Comparison of ENCODE assay signal across 28 mouse cellular contexts in genomic region chr16:73062461-73062860, GRCm38 (mm10).
DNase-seq lines count a peak whose midpoint lies in the region; ATAC-seq and TF ChIP-seq lines count a peak whose summit lies in the region.
"Had no signal": no experiment of that assay in that cellular context is flagged by ENCODE, and none has a peak within 500 bp of the region (broad histone marks: within the 10 kb centered on the region; RNA-seq: fewer than 3 reads in every experiment).

No protein-coding gene starts in this region.

- no peak for TF ChIP-seq EP300 in lung, postnatal 0 days (IDR thresholded peaks at IDR 0.05)

- no peak for DNase-seq in lung, postnatal 0 days (ENCODE audit: low spot score)
- DNase-seq in lung, postnatal 4 days: no peak
- DNase-seq in layer of hippocampus, postnatal 10 days (ENCODE audit: low spot score in 2 of 2): no peak
- no peak for DNase-seq in thymus, postnatal 25 days
- DNase-seq: adrenal gland, adult 2 months; adrenal gland, postnatal 10 days; adrenal gland, postnatal 25 days; B cell, adult 2 months; cerebellum, adult 11 months; cerebellum, adult 18-20 months; cerebellum, adult 8-10 months; cerebellum, adult 9-11 months; cerebellum, postnatal 14 days; cerebellum, postnatal 36 days; embryo, embryonic 11 days had no signal

- TF ChIP-seq CTCF in lung, postnatal 0 days (IDR thresholded peaks at IDR 0.05): no peak

- no peaks in the 10 kb centered on the region for H3K36me3 ChIP-seq in lung, postnatal 0 days (ENCODE audit: insufficient read depth, low read length)
- H3K36me3 ChIP-seq in stomach, embryonic 16.5 days (ENCODE audit: control insufficient read depth, insufficient read depth, low read length): no peaks in the 10 kb centered on the region
- H3K36me3 ChIP-seq: embryonic facial prominence, embryonic 13.5 days; embryonic facial prominence, embryonic 15.5 days; forebrain, embryonic 10.5 days; forebrain, embryonic 12.5 days; G1E had no signal

- no peaks in the 10 kb centered on the region for H3K4me1 ChIP-seq in lung, postnatal 0 days (ENCODE audit: insufficient read depth, low read depth, low read length)
- no peaks in the 10 kb centered on the region for H3K4me1 ChIP-seq in stomach, embryonic 16.5 days (ENCODE audit: control insufficient read depth, insufficient read depth, low read length)
- H3K4me1 ChIP-seq: embryonic facial prominence, embryonic 13.5 days; embryonic facial prominence, embryonic 15.5 days; forebrain, embryonic 10.5 days; forebrain, embryonic 12.5 days had no signal

- H3K27ac ChIP-seq in lung, postnatal 0 days (ENCODE audit: low read length): no peak overlapping the region
- no peak overlapping the region for H3K27ac ChIP-seq in stomach, embryonic 16.5 days (ENCODE audit: low read length)
- H3K27ac ChIP-seq: embryonic facial prominence, embryonic 13.5 days; embryonic facial prominence, embryonic 15.5 days; forebrain, embryonic 10.5 days; forebrain, embryonic 12.5 days had no signal

- no peak overlapping the region for H3K9ac ChIP-seq in lung, postnatal 0 days (replicated peaks; ENCODE audit: low read depth)
- H3K9ac ChIP-seq in stomach, embryonic 16.5 days (ENCODE audit: low read length): no peak overlapping the region
- H3K9ac ChIP-seq: embryonic facial prominence, embryonic 13.5 days; embryonic facial prominence, embryonic 15.5 days; forebrain, embryonic 12.5 days had no signal

- no peak overlapping the region for H3K4me3 ChIP-seq in lung, postnatal 0 days (ENCODE audit: low read depth, low read length)
- no peak overlapping the region for H3K4me3 ChIP-seq in stomach, embryonic 16.5 days (replicated peaks; ENCODE audit: low read length)
- H3K4me3 ChIP-seq: embryonic facial prominence, embryonic 13.5 days; embryonic facial prominence, embryonic 15.5 days; erythroblast, embryonic 14.5 days; forebrain, embryonic 10.5 days; forebrain, embryonic 12.5 days had no signal

- H3K4me2 ChIP-seq in lung, postnatal 0 days (replicated peaks; ENCODE audit: low read depth, low read length): no peak overlapping the region
- H3K4me2 ChIP-seq in stomach, embryonic 16.5 days (ENCODE audit: low read depth, low read length): no peak overlapping the region
- H3K4me2 ChIP-seq: embryonic facial prominence, embryonic 13.5 days; embryonic facial prominence, embryonic 15.5 days; forebrain, embryonic 12.5 days had no signal

- H3K27me3 ChIP-seq in lung, postnatal 0 days (replicated peaks; ENCODE audit: insufficient read depth, low read length): no peaks in the 10 kb centered on the region
- H3K27me3 ChIP-seq in stomach, embryonic 16.5 days (ENCODE audit: control insufficient read depth, insufficient read depth, low read length): no peaks in the 10 kb centered on the region
- H3K27me3 ChIP-seq: CH12.LX; embryonic facial prominence, embryonic 13.5 days; embryonic facial prominence, embryonic 15.5 days; forebrain, embryonic 12.5 days; Patski had no signal

- 71% methylated on average over 3 of the region's 3 CpGs for WGBS in lung, postnatal 0 days
- 63% methylated on average over 3 of the region's 3 CpGs for WGBS in stomach, embryonic 16.5 days

- peak; percentile 57; the same call in 1 of the 2 replicates for ATAC-seq in lung, postnatal 0 days
- ATAC-seq in stomach, embryonic 16.5 days (ENCODE audit: insufficient read depth, low FRiP score): peak; percentile 82; the same call in 1 of the 2 replicates
- ATAC-seq: activated CD4-positive, CD25-positive, alpha-beta regulatory T cell, adult 4 months; CD4-positive, CD25-positive, alpha-beta regulatory T cell, adult 4 months; forebrain, embryonic 14.5 days; forebrain, embryonic 16.5 days; Patski had no signal

- no peaks in the 10 kb centered on the region for H3K9me3 ChIP-seq in lung, postnatal 0 days (ENCODE audit: low read length)
- H3K9me3 ChIP-seq in stomach, embryonic 16.5 days (replicated peaks; ENCODE audit: control insufficient read depth, low read length): no peaks in the 10 kb centered on the region
- H3K9me3 ChIP-seq: embryonic facial prominence, embryonic 13.5 days; embryonic facial prominence, embryonic 15.5 days; forebrain, embryonic 10.5 days; forebrain, embryonic 12.5 days had no signal
